Mouse (Mus musculus) adrenal gland, postnatal 25 days (tissue): ENCODE results near the gene Six1. TPM values are rescaled to one million over a fixed set of nuclear protein-coding genes. Genes with fewer than 3 reads are reported as not detected.
"Not testable (repeated sequence)": the region's sequence is repeated elsewhere in the genome, so short reads cannot be mapped to it uniquely, and the experiment has no call there.

Source experiments
- DNase-seq: peaks from one replicate; pipeline ENCODE4 v3.0.0; 2021; ENCODE audit warnings: mixed read lengths
- total RNA-seq: library from RNA; stranded (reverse); gene quantifications from 2 replicates; pipeline ENCODE4 v1.2.3, GENCODE M21; 2021

Six1 gene
- total RNA-seq, 1 experiment from 2014 or later = 1.6 TPM

GRCm38 (mm10) chr12:73034901-73035895, 18.5 kb downstream of the Six1 start:
- no peak for DNase-seq

- no peak for DNase-seq
Observed at GRCm38 (mm10) chr12:73032665-73033064, 21.0 kb downstream of the Six1 start.

GRCm38 (mm10) chr12:73031315-73031714, 22.4 kb downstream of the Six1 start:
- no peak for DNase-seq

- DNase-seq = peak; percentile 38
Observed at GRCm38 (mm10) chr12:73025490-73025889, 28.2 kb downstream of the Six1 start.

- peak; percentile 73 for DNase-seq
Observed at GRCm38 (mm10) chr12:73020941-73021340, 32.7 kb downstream of the Six1 start.

- DNase-seq = no peak
Observed at GRCm38 (mm10) chr12:73020422-73020821, 33.3 kb downstream of the Six1 start.

- no peak for DNase-seq
Observed at GRCm38 (mm10) chr12:73018838-73019237, 34.8 kb downstream of the Six1 start.

GRCm38 (mm10) chr12:73016171-73016570, 37.5 kb downstream of the Six1 start:
- no peak for DNase-seq

- DNase-seq = no peak
Observed at GRCm38 (mm10) chr12:73014311-73014710, 39.4 kb downstream of the Six1 start.

GRCm38 (mm10) chr12:73012824-73013223, 40.9 kb downstream of the Six1 start:
- no peak for DNase-seq

GRCm38 (mm10) chr12:73012136-73012785, 41.4 kb downstream of the Six1 start:
- no peak for DNase-seq

GRCm38 (mm10) chr12:73002903-73003302, 50.8 kb downstream of the Six1 start:
- DNase-seq = not testable (repeated sequence)

GRCm38 (mm10) chr12:73002281-73002680, 51.4 kb downstream of the Six1 start:
- DNase-seq = peak; percentile 59

GRCm38 (mm10) chr12:72998105-72999001, 55.3 kb downstream of the Six1 start:
- DNase-seq = no peak

- no peak for DNase-seq
Observed at GRCm38 (mm10) chr12:72996646-72997045, 57.0 kb downstream of the Six1 start.

Other genes with a start within 250 kb of the Six1 start
- not detected in 2 replicates for gene Six6, start 114.0 kb downstream of the Six1 start, total RNA-seq
- gene 4930447C04Rik, start 113.1 kb downstream of the Six1 start, total RNA-seq = 0.61 TPM in 1 of 2 replicates, not detected in the other
- gene Six4, start 59.6 kb upstream of the Six1 start, total RNA-seq = 1.2 and 1.3 TPM in 2 replicates
- gene Mnat1, start 69.8 kb upstream of the Six1 start, total RNA-seq = 15.6 and 28.4 TPM in 2 replicates
- gene Trmt5, start 232.8 kb upstream of the Six1 start, total RNA-seq = 13.8 and 14.5 TPM in 2 replicates
- 8.9 and 12.9 TPM in 2 replicates for gene Slc38a6, start 232.9 kb upstream of the Six1 start, total RNA-seq